Mouse (Mus musculus) frontal cortex, postnatal 25 days (tissue): ENCODE data around the gene Rbm38.

Source experiments
- DNase-seq, 2 experiments: peaks; one replicate each; pipeline ENCODE4 v3.0.0; 2022; ENCODE audit warnings: low spot score in 2 of 2

Rbm38 gene

GRCm38 (mm10) chr2:173014741-173015287 lies 5.5 kb upstream of the Rbm38 start:
- DNase-seq, result no peak

- no peak for DNase-seq
Observed at GRCm38 (mm10) chr2:173017940-173018339, 2.4 kb upstream of the Rbm38 start.

- DNase-seq, result no peak
Observed at GRCm38 (mm10) chr2:173018618-173019017, 1.7 kb upstream of the Rbm38 start.

- no peak for DNase-seq
Observed at GRCm38 (mm10) chr2:173019322-173019721, 976 bp upstream of the Rbm38 start.

- DNase-seq, result peak; percentile 47 to 55
Observed at GRCm38 (mm10) chr2:173019790-173020189, 508 bp upstream of the Rbm38 start.

- peak; percentile 85 to 88 for DNase-seq
Observed at GRCm38 (mm10) chr2:173021633-173022055, 1.3 kb downstream of the Rbm38 start.

- DNase-seq, result peak in 1 of 2 experiments; percentile 21
Observed at GRCm38 (mm10) chr2:173022056-173022681, 1.9 kb downstream of the Rbm38 start.

- DNase-seq, result no peak
Observed at GRCm38 (mm10) chr2:173022813-173023212, 2.5 kb downstream of the Rbm38 start.

- no peak for DNase-seq
Observed at GRCm38 (mm10) chr2:173023371-173023851, 3.1 kb downstream of the Rbm38 start.

- no peak for DNase-seq
Observed at GRCm38 (mm10) chr2:173023966-173024365, 3.7 kb downstream of the Rbm38 start.

GRCm38 (mm10) chr2:173024392-173024791 lies 4.1 kb downstream of the Rbm38 start:
- no peak for DNase-seq

- DNase-seq, result no peak
Observed at GRCm38 (mm10) chr2:173024938-173025337, 4.6 kb downstream of the Rbm38 start.

GRCm38 (mm10) chr2:173026286-173026685 lies 6.0 kb downstream of the Rbm38 start:
- no peak for DNase-seq

GRCm38 (mm10) chr2:173026688-173027131 lies 6.4 kb downstream of the Rbm38 start:
- no peak for DNase-seq

GRCm38 (mm10) chr2:173027169-173027823 lies 7.0 kb downstream of the Rbm38 start:
- DNase-seq, result no peak

- no peak for DNase-seq
Observed at GRCm38 (mm10) chr2:173027824-173028495, 7.7 kb downstream of the Rbm38 start.

GRCm38 (mm10) chr2:173028508-173029031 lies 8.3 kb downstream of the Rbm38 start:
- DNase-seq, result no peak

- no peak for DNase-seq
Observed at GRCm38 (mm10) chr2:173030591-173031338, 10.5 kb downstream of the Rbm38 start.

- no peak for DNase-seq
Observed at GRCm38 (mm10) chr2:173033531-173033930, 13.2 kb downstream of the Rbm38 start.

GRCm38 (mm10) chr2:173034998-173035397 lies 14.7 kb downstream of the Rbm38 start:
- no peak for DNase-seq

- DNase-seq, result no peak
Observed at GRCm38 (mm10) chr2:173035653-173036052, 15.4 kb downstream of the Rbm38 start.
